Mouse (Mus musculus): ENCODE data around the gene Ltc4s. TPM values are rescaled to one million over a fixed set of nuclear protein-coding genes. Genes with fewer than 3 reads are reported as not detected.

Ltc4s gene
- polyA plus RNA-seq, 1 experiment from 2014 or later: 5.1 TPM

DNA sequence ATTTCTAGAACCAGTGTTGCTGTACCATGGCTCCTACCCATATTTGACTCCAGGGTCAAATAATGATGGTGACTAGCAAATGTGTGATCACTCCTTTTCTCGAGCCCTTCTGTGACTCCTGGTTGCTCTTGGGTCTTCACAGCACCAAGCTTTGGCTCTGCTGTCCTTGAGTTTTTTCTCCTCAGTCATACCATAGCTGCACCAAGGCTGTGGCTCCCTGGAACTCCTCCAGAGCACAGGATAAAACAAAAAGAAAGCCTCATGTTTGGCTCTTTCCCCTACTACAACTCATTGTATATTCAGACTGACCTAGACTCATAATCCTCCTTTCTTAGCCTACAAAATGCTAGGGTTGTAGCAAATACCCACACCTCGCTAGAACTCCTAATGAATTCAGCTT, 34.4 kb upstream of the Ltc4s start:
- no peaks in the 10 kb centered on the region for H3K9me3 ChIP-seq (ENCODE audit: control insufficient read depth, low read length)
- no peak overlapping the region for H3K4me2 ChIP-seq (ENCODE audit: low read depth, low read length)
- 89% methylated on average over 2 of the region's 2 CpGs for WGBS
- H3K36me3 ChIP-seq (ENCODE audit: control insufficient read depth, insufficient read depth, low read length): no peaks in the 10 kb centered on the region
- H3K4me1 ChIP-seq (ENCODE audit: control insufficient read depth, insufficient read depth, low read length): peaks cover 7% of the 10 kb centered on the region; the same call in 1 of the 2 replicates
- no peak overlapping the region for H3K9ac ChIP-seq (ENCODE audit: low read depth, low read length)
- no peak overlapping the region for H3K27ac ChIP-seq (ENCODE audit: low read length)
- no peak for ATAC-seq
- no peaks in the 10 kb centered on the region for H3K27me3 ChIP-seq (replicated peaks; ENCODE audit: control insufficient read depth, insufficient read depth, low read length)
- no peak overlapping the region for H3K4me3 ChIP-seq (ENCODE audit: low read length)

DNA sequence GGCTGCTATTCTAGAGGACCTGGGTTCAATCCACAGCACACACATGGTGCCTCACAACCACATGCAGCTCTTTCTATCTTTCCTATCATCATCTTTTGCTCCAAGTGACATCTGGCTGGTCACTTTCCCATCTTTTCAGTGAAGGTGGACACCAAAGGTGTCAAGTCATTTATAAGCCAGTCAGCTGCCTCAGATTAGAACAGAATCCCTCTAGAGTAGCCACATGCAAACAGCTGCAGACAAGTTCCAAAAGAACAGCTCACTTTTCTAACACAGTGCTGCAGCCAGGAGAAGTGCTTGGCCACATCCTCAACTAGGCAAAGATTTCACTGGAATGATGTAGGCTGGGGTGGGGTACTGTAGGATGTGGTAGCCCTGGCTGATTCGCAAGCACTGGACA, 31.5 kb upstream of the Ltc4s start:
- Histone ChIP-seq H3K27ac (ENCODE audit: low read length) (no peak overlapping the region), H3K9ac (ENCODE audit: low read depth, low read length) (no peak overlapping the region), H3K4me3 (ENCODE audit: low read length) (no peak overlapping the region), H3K4me1 (ENCODE audit: control insufficient read depth, insufficient read depth, low read length) (no peaks in the 10 kb centered on the region), H3K4me2 (ENCODE audit: low read depth, low read length) (no peak overlapping the region), H3K9me3 (ENCODE audit: control insufficient read depth, low read length) (no peaks in the 10 kb centered on the region), H3K36me3 (ENCODE audit: control insufficient read depth, insufficient read depth, low read length) (peaks cover 10% of the 10 kb centered on the region), H3K27me3 (replicated peaks; ENCODE audit: control insufficient read depth, insufficient read depth, low read length) (no peaks in the 10 kb centered on the region)
- ATAC-seq: no peak
- 90% methylated on average over 1 of the region's 1 CpGs for WGBS

DNA sequence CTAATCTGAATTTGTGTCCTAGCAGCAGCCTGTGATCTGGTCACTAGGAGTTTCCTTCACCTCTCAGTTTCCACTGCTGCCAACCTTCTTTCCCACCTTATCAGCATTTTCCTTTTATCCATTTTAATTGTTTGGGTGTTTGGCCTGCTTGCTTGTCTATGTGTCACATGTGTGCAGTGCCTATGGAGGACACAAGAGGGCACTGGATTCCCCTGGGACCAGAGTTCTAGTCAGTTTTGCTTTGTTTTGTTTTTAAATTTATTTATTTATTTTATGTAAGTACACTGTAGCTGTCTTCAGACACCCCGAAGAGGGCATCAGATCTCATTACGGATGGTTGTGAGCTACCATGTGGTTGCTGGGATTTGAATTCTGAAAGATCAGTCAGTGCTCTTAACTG, 30.7 kb upstream of the Ltc4s start:
- 86% methylated on average over 2 of the region's 2 CpGs for WGBS
- no peaks in the 10 kb centered on the region for H3K9me3 ChIP-seq (ENCODE audit: control insufficient read depth, low read length)
- no peak overlapping the region for H3K4me2 ChIP-seq (ENCODE audit: low read depth, low read length)
- H3K4me3 ChIP-seq (ENCODE audit: low read length): no peak overlapping the region
- no peak overlapping the region for H3K9ac ChIP-seq (ENCODE audit: low read depth, low read length)
- no peaks in the 10 kb centered on the region for H3K27me3 ChIP-seq (replicated peaks; ENCODE audit: control insufficient read depth, insufficient read depth, low read length)
- H3K27ac ChIP-seq (ENCODE audit: low read length): no peak overlapping the region
- no peaks in the 10 kb centered on the region for H3K4me1 ChIP-seq (ENCODE audit: control insufficient read depth, insufficient read depth, low read length)
- ATAC-seq: no peak
- peaks cover 14% of the 10 kb centered on the region for H3K36me3 ChIP-seq (ENCODE audit: control insufficient read depth, insufficient read depth, low read length)

GRCm38 (mm10) chr11:50266997-50267396, 28.6 kb upstream of the Ltc4s start:
- H3K27me3 ChIP-seq (replicated peaks; ENCODE audit: control insufficient read depth, insufficient read depth, low read length): no peaks in the 10 kb centered on the region
- no peak overlapping the region for H3K9ac ChIP-seq (ENCODE audit: low read depth, low read length)
- H3K4me1 ChIP-seq (ENCODE audit: control insufficient read depth, insufficient read depth, low read length): no peaks in the 10 kb centered on the region
- H3K36me3 ChIP-seq (ENCODE audit: control insufficient read depth, insufficient read depth, low read length): peaks cover 22% of the 10 kb centered on the region
- 86% methylated on average over 3 of the region's 3 CpGs for WGBS
- H3K9me3 ChIP-seq (ENCODE audit: control insufficient read depth, low read length): no peaks in the 10 kb centered on the region
- H3K27ac ChIP-seq (ENCODE audit: low read length): no peak overlapping the region
- no peak overlapping the region for H3K4me3 ChIP-seq (ENCODE audit: low read length)
- peak; percentile 52 for ATAC-seq
- no peak overlapping the region for H3K4me2 ChIP-seq (ENCODE audit: low read depth, low read length)

DNA sequence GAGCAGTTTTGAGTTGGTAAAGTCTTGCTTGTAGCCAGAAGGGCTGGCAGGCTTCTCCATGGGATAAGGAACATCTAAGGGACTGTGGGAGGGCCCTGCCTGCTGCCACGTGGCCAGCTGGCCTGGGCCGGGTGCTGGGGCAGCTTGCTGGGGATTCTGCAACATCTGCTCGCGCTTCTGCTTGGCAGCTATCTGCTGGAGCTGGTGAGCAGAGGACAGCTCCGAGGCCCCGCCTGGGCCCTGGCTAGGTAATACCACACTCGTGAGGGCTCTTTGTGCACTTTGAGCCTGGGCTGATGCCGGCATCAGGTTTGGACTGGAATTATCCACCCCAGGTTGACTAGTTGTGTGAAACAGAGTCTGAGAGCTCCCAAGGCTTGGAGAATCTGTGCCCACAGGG, 27.5 kb upstream of the Ltc4s start:
- H3K27ac ChIP-seq (ENCODE audit: low read length): no peak overlapping the region
- peaks cover 25% of the 10 kb centered on the region for H3K36me3 ChIP-seq (ENCODE audit: control insufficient read depth, insufficient read depth, low read length)
- ATAC-seq: peak; percentile 56; the same call in 1 of the 2 replicates
- H3K9me3 ChIP-seq (ENCODE audit: control insufficient read depth, low read length): no peaks in the 10 kb centered on the region
- H3K4me3 ChIP-seq (ENCODE audit: low read length): no peak overlapping the region
- 84% methylated on average over 8 of the region's 8 CpGs for WGBS
- H3K4me1 ChIP-seq (ENCODE audit: control insufficient read depth, insufficient read depth, low read length): no peaks in the 10 kb centered on the region
- H3K4me2 ChIP-seq (ENCODE audit: low read depth, low read length): no peak overlapping the region
- no peaks in the 10 kb centered on the region for H3K27me3 ChIP-seq (replicated peaks; ENCODE audit: control insufficient read depth, insufficient read depth, low read length)
- H3K9ac ChIP-seq (ENCODE audit: low read depth, low read length): no peak overlapping the region

- 84% methylated on average over 3 of the region's 3 CpGs for WGBS
- no peak overlapping the region for H3K27ac ChIP-seq (ENCODE audit: low read length)
- H3K4me3 ChIP-seq (ENCODE audit: low read length): no peak overlapping the region
- ATAC-seq: no peak
- no peak overlapping the region for H3K9ac ChIP-seq (ENCODE audit: low read depth, low read length)
- H3K36me3 ChIP-seq (ENCODE audit: control insufficient read depth, insufficient read depth, low read length): peaks cover 30% of the 10 kb centered on the region
- H3K4me1 ChIP-seq (ENCODE audit: control insufficient read depth, insufficient read depth, low read length): no peaks in the 10 kb centered on the region
- no peaks in the 10 kb centered on the region for H3K27me3 ChIP-seq (replicated peaks; ENCODE audit: control insufficient read depth, insufficient read depth, low read length)
- no peaks in the 10 kb centered on the region for H3K9me3 ChIP-seq (ENCODE audit: control insufficient read depth, low read length)
- no peak overlapping the region for H3K4me2 ChIP-seq (ENCODE audit: low read depth, low read length)
Measured at GRCm38 (mm10) chr11:50263198-50263597, 24.8 kb upstream of the Ltc4s start.

DNA sequence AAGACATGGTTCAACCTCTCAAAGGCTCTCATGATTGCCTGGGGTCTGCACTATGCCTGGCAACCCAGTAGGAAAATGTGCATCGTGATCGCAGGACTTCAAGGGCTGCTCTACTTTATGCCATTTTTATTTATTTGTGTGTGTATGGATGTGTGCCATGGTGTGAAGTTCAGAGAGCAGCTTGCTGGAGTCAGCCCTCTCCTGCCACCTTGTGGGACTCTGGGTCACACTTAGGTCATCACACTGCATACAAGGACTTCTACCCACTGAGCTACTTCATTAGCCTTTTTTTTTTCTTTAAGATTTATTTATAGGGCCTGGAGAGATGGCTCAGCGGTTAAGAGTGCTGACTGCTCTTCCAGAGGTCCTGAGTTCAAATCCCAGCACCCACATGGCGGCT, 23.6 kb upstream of the Ltc4s start:
- 93% methylated on average over 4 of the region's 4 CpGs for WGBS
- Histone ChIP-seq H3K4me2 (ENCODE audit: low read depth, low read length) (no peak overlapping the region), H3K27me3 (replicated peaks; ENCODE audit: control insufficient read depth, insufficient read depth, low read length) (no peaks in the 10 kb centered on the region), H3K9ac (ENCODE audit: low read depth, low read length) (no peak overlapping the region), H3K4me3 (ENCODE audit: low read length) (no peak overlapping the region), H3K4me1 (ENCODE audit: control insufficient read depth, insufficient read depth, low read length) (no peaks in the 10 kb centered on the region), H3K27ac (ENCODE audit: low read length) (no peak overlapping the region), H3K9me3 (ENCODE audit: control insufficient read depth, low read length) (no peaks in the 10 kb centered on the region), H3K36me3 (ENCODE audit: control insufficient read depth, insufficient read depth, low read length) (peaks cover 37% of the 10 kb centered on the region)
- no peak for ATAC-seq

DNA sequence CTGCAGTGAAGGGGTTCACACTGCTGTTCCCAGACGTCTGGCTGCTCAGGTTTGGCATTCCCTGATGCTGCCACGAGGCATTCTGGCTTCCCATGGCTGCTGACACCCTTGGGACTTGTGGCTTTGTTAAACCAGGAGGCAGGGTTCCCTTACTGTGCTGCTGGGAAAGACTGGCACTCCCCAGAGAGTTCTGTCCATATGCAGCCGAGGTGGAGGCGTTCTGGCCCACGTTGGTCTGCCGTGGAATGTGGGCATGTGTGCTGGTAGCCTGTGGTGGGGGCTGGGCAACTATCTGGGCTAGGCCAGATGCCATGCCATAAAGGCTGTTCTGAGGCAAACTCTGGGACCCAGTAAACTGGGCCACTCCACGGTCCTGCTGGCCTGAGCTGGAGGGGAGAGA, 19.9 kb upstream of the Ltc4s start:
- 83% methylated on average over 7 of the region's 7 CpGs for WGBS
- H3K4me2 ChIP-seq (ENCODE audit: low read depth, low read length): no peak overlapping the region
- H3K36me3 ChIP-seq (ENCODE audit: control insufficient read depth, insufficient read depth, low read length): peaks cover 28% of the 10 kb centered on the region
- no peak overlapping the region for H3K4me3 ChIP-seq (ENCODE audit: low read length)
- no peaks in the 10 kb centered on the region for H3K4me1 ChIP-seq (ENCODE audit: control insufficient read depth, insufficient read depth, low read length)
- no peak overlapping the region for H3K27ac ChIP-seq (ENCODE audit: low read length)
- H3K9me3 ChIP-seq (ENCODE audit: control insufficient read depth, low read length): no peaks in the 10 kb centered on the region
- H3K9ac ChIP-seq (ENCODE audit: low read depth, low read length): no peak overlapping the region
- no peaks in the 10 kb centered on the region for H3K27me3 ChIP-seq (replicated peaks; ENCODE audit: control insufficient read depth, insufficient read depth, low read length)
- no peak for ATAC-seq

DNA sequence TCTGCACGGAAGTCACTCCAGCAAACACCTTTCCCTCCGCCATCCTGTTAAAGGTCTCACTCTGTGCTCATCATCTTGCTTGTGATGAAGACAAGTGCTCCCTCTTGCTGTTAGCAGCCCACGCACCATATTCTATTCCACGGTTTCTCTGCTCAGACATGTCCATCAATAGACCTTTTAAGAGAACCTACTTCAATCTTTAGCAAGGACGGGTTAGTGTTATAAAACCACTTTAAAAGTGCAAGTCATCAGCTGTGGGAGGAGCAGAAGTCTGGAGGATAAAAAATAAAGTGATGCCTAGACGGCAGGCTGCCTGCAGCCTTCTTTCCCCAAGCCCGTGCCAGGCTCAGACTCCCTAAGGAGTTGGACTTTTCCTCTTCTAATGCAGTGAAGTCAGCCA, 18.2 kb upstream of the Ltc4s start:
- Histone ChIP-seq H3K36me3 (ENCODE audit: control insufficient read depth, insufficient read depth, low read length) (peaks cover 17% of the 10 kb centered on the region), H3K27me3 (replicated peaks; ENCODE audit: control insufficient read depth, insufficient read depth, low read length) (no peaks in the 10 kb centered on the region), H3K4me2 (ENCODE audit: low read depth, low read length) (no peak overlapping the region), H3K27ac (ENCODE audit: low read length) (no peak overlapping the region), H3K9me3 (ENCODE audit: control insufficient read depth, low read length) (no peaks in the 10 kb centered on the region), H3K4me3 (ENCODE audit: low read length) (no peak overlapping the region), H3K4me1 (ENCODE audit: control insufficient read depth, insufficient read depth, low read length) (peaks cover 5% of the 10 kb centered on the region), H3K9ac (ENCODE audit: low read depth, low read length) (no peak overlapping the region)
- 84% methylated on average over 7 of the region's 7 CpGs for WGBS
- ATAC-seq: no peak

- Histone ChIP-seq H3K36me3 (ENCODE audit: control insufficient read depth, insufficient read depth, low read length) (peaks cover 17% of the 10 kb centered on the region), H3K4me1 (ENCODE audit: control insufficient read depth, insufficient read depth, low read length) (peaks cover 5% of the 10 kb centered on the region), H3K9me3 (ENCODE audit: control insufficient read depth, low read length) (no peaks in the 10 kb centered on the region), H3K4me3 (ENCODE audit: low read length) (no peak overlapping the region), H3K9ac (ENCODE audit: low read depth, low read length) (no peak overlapping the region), H3K27ac (ENCODE audit: low read length) (no peak overlapping the region), H3K4me2 (ENCODE audit: low read depth, low read length) (no peak overlapping the region), H3K27me3 (replicated peaks; ENCODE audit: control insufficient read depth, insufficient read depth, low read length) (no peaks in the 10 kb centered on the region)
- 78% methylated on average over 12 of the region's 12 CpGs for whole genome bisulfite sequencing
- ATAC-seq: no peak
Measured at GRCm38 (mm10) chr11:50254010-50254580, 15.7 kb upstream of the Ltc4s start.
